Mouse (Mus musculus) cortical plate, adult 2 months (tissue): ENCODE measurements around the gene Ilvbl.

Source experiments
- CTCF ChIP-seq: fragments of 200-500 bp; IDR thresholded peaks from 2 replicates; pipeline ENCODE4 v1.5.1; 2011; ENCODE audit warnings: mild to moderate bottlenecking, control low read depth, low read length; ENCODE audit not compliant: insufficient read depth; ENCODE audit errors: extremely low read depth
- POLR2A ChIP-seq: fragments of 200-500 bp; IDR thresholded peaks from 2 replicates; pipeline ENCODE4 v1.6.1; 2011; ENCODE audit warnings: mild to moderate bottlenecking, low read length, control low read depth; ENCODE audit not compliant: insufficient read depth; ENCODE audit errors: extremely low read depth

GRCm38 (mm10) chr10:78525511-78525910 lies 48.6 kb upstream of the Ilvbl start:
- TF ChIP-seq POLR2A: no peak
- no peak for TF ChIP-seq CTCF
